Mouse (Mus musculus) layer of hippocampus, adult 9-10 months (tissue): ENCODE measurements around the gene Gpr39.

ENCODE experiments used
- DNase-seq: peaks from one replicate; pipeline ENCODE4 v3.0.0; 2022; ENCODE audit warnings: low spot score

Gene Gpr39

GRCm38 (mm10) chr1:125808426-125808825, 131.6 kb downstream of the Gpr39 start:
- DNase-seq = peak; percentile 39

GRCm38 (mm10) chr1:125813141-125813782, 136.5 kb downstream of the Gpr39 start:
- DNase-seq = no peak

GRCm38 (mm10) chr1:125821101-125821500, 144.3 kb downstream of the Gpr39 start:
- no peak for DNase-seq

- DNase-seq = peak; percentile 16
These were observed 146.8 kb downstream of the Gpr39 start for GRCm38 (mm10) chr1:125823611-125824010.

GRCm38 (mm10) chr1:125837507-125837906, 160.7 kb downstream of the Gpr39 start:
- no peak for DNase-seq

- no peak for DNase-seq
These were observed 163.1 kb downstream of the Gpr39 start for GRCm38 (mm10) chr1:125839746-125840392.

GRCm38 (mm10) chr1:125854646-125855045, 177.9 kb downstream of the Gpr39 start:
- DNase-seq = no peak

- DNase-seq = peak; percentile 15
These were observed 181.8 kb downstream of the Gpr39 start for GRCm38 (mm10) chr1:125858631-125859030.

GRCm38 (mm10) chr1:125870056-125870455, 193.3 kb downstream of the Gpr39 start:
- no peak for DNase-seq

GRCm38 (mm10) chr1:125893158-125893557, 216.4 kb downstream of the Gpr39 start:
- no peak for DNase-seq

- no peak for DNase-seq
These were observed 233.5 kb downstream of the Gpr39 start for GRCm38 (mm10) chr1:125910211-125910870.

- DNase-seq = no peak
These were observed 234.1 kb downstream of the Gpr39 start for GRCm38 (mm10) chr1:125910871-125911265.

- no peak for DNase-seq
These were observed 234.6 kb downstream of the Gpr39 start for GRCm38 (mm10) chr1:125911337-125911900.

- DNase-seq = no peak
These were observed 235.2 kb downstream of the Gpr39 start for GRCm38 (mm10) chr1:125911901-125912445.

GRCm38 (mm10) chr1:125912601-125913600, 236.1 kb downstream of the Gpr39 start, which contains the start of gene Lypd1:
Lypd1 (minus strand) TSS chr1:125913101.
- no peak for DNase-seq

- no peak for DNase-seq
These were observed 243.9 kb downstream of the Gpr39 start for GRCm38 (mm10) chr1:125920696-125921095.

GRCm38 (mm10) chr1:125923062-125923461, 246.3 kb downstream of the Gpr39 start:
- DNase-seq = no peak
